Mouse (Mus musculus): Measurements from ENCODE around the gene Sbf1. TPM values are rescaled to one million over a fixed set of nuclear protein-coding genes. Genes with fewer than 3 reads are reported as not detected.

Sbf1 gene
- polyA plus RNA-seq, 1 experiment from 2014 or later: 45.1 TPM

- Histone ChIP-seq H3K9me3 (ENCODE audit: control insufficient read depth, low read length) (no peaks in the 10 kb centered on the region), H3K27me3 (ENCODE audit: control insufficient read depth, insufficient read depth, low read length) (no peaks in the 10 kb centered on the region), H3K4me2 (ENCODE audit: low read length) (no peak overlapping the region), H3K27ac (replicated peaks in 1 of 2; ENCODE audit: control insufficient read depth in 1 of 2, insufficient read depth in 1 of 2, low read depth in 2 of 2, low read length in 2 of 2) (peak overlapping the region; percentile 65 to 80), H3K36me3 (ENCODE audit: control insufficient read depth, insufficient read depth, low read length) (peaks cover 25% of the 10 kb centered on the region), H3K4me1 (ENCODE audit: control insufficient read depth in 2 of 2, insufficient read depth in 2 of 2, low read length in 2 of 2) (peaks cover 4 to 5% of the 10 kb centered on the region in 2 experiments; a peak in 2 of 4 replicates), H3K9ac (ENCODE audit: low read length) (peak overlapping the region; percentile 25; the same call in 1 of the 2 replicates), H3K4me3 (ENCODE audit: control insufficient read depth in 1 of 2, insufficient read depth in 1 of 2, low read depth in 1 of 2, low read length in 2 of 2) (no peak overlapping the region)
- ATAC-seq (ENCODE audit: insufficient number of reproducible peaks, insufficient read depth, low FRiP score, low read depth): no peak
- WGBS: 54% methylated on average over 3 of the region's 3 CpGs
Measured at GRCm38 (mm10) chr15:89239751-89240392, 75.2 kb downstream of the Sbf1 start.

Small RNA genes within 50 kb of the gene (microRNA-seq; reads per million reads assigned to microRNA genes)
- gene Mir6959: not detected

Other genes starting within 250 kb of the Sbf1 start
- gene Trabd, start 240.2 kb downstream of the Sbf1 start, polyA plus RNA-seq (2014; fragmentation: Nextera tagmentation; extraction: Ambion mirVana): 51.6 and 51.9 TPM in 2 replicates
- gene Selenoo, start 226.2 kb downstream of the Sbf1 start, polyA plus RNA-seq (2014; fragmentation: Nextera tagmentation; extraction: Ambion mirVana): 14.0 and 16.4 TPM in 2 replicates
- gene Tubgcp6, start 192.2 kb downstream of the Sbf1 start, polyA plus RNA-seq (2014; fragmentation: Nextera tagmentation; extraction: Ambion mirVana): 10.9 and 11.3 TPM in 2 replicates
- gene Hdac10, start 186.6 kb downstream of the Sbf1 start, polyA plus RNA-seq (2014; fragmentation: Nextera tagmentation; extraction: Ambion mirVana): 11.0 and 11.5 TPM in 2 replicates
- gene Mapk12, start 174.6 kb downstream of the Sbf1 start, polyA plus RNA-seq (2014; fragmentation: Nextera tagmentation; extraction: Ambion mirVana): 21.0 and 23.0 TPM in 2 replicates
- gene Mapk11, start 165.7 kb downstream of the Sbf1 start, polyA plus RNA-seq (2014; fragmentation: Nextera tagmentation; extraction: Ambion mirVana): 2.5 and 3.2 TPM in 2 replicates
- gene Plxnb2, start 134.5 kb downstream of the Sbf1 start, polyA plus RNA-seq (2014; fragmentation: Nextera tagmentation; extraction: Ambion mirVana): 87.4 and 99.3 TPM in 2 replicates
- gene Dennd6b, start 118.8 kb downstream of the Sbf1 start, polyA plus RNA-seq (2014; fragmentation: Nextera tagmentation; extraction: Ambion mirVana): 14.8 and 16.6 TPM in 2 replicates
- 21.9 and 22.9 TPM in 2 replicates for gene Ppp6r2, start 103.8 kb downstream of the Sbf1 start, polyA plus RNA-seq (2014; fragmentation: Nextera tagmentation; extraction: Ambion mirVana)
- gene Adm2, start 7.4 kb upstream of the Sbf1 start, polyA plus RNA-seq (2014; fragmentation: Nextera tagmentation; extraction: Ambion mirVana): 0.20 and 0.40 TPM in 2 replicates
- gene Miox, start 19.1 kb upstream of the Sbf1 start, polyA plus RNA-seq (2014; fragmentation: Nextera tagmentation; extraction: Ambion mirVana): not detected in 2 replicates
- 33.5 and 36.2 TPM in 2 replicates for gene Lmf2, start 40.3 kb upstream of the Sbf1 start, polyA plus RNA-seq (2014; fragmentation: Nextera tagmentation; extraction: Ambion mirVana)
- 95.0 and 97.6 TPM in 2 replicates for gene Ncaph2, start 40.4 kb upstream of the Sbf1 start, polyA plus RNA-seq (2014; fragmentation: Nextera tagmentation; extraction: Ambion mirVana)
- 7.9 and 9.4 TPM in 2 replicates for gene Sco2, start 58.5 kb upstream of the Sbf1 start, polyA plus RNA-seq (2014; fragmentation: Nextera tagmentation; extraction: Ambion mirVana)
- 1.2 and 1.6 TPM in 2 replicates for gene Tymp, start 61.7 kb upstream of the Sbf1 start, polyA plus RNA-seq (2014; fragmentation: Nextera tagmentation; extraction: Ambion mirVana)
- 0.36 and 0.76 TPM in 2 replicates for gene Odf3b, start 64.0 kb upstream of the Sbf1 start, polyA plus RNA-seq (2014; fragmentation: Nextera tagmentation; extraction: Ambion mirVana)
- not detected in 2 replicates for gene Klhdc7b, start 69.6 kb upstream of the Sbf1 start, polyA plus RNA-seq (2014; fragmentation: Nextera tagmentation; extraction: Ambion mirVana)
- not detected in 2 replicates for gene Syce3, start 95.2 kb upstream of the Sbf1 start, polyA plus RNA-seq (2014; fragmentation: Nextera tagmentation; extraction: Ambion mirVana)
- gene Cpt1b, start 110.6 kb upstream of the Sbf1 start, polyA plus RNA-seq (2014; fragmentation: Nextera tagmentation; extraction: Ambion mirVana): 190 and 218 TPM in 2 replicates
- gene C730034F03Rik, start 114.3 kb upstream of the Sbf1 start, polyA plus RNA-seq (2014; fragmentation: Nextera tagmentation; extraction: Ambion mirVana): 3.1 and 3.2 TPM in 2 replicates
- 0.53 and 0.59 TPM in 2 replicates for gene Gm44502, start 114.4 kb upstream of the Sbf1 start, polyA plus RNA-seq (2014; fragmentation: Nextera tagmentation; extraction: Ambion mirVana)
- 68.9 and 75.0 TPM in 2 replicates for gene Chkb, start 114.6 kb upstream of the Sbf1 start, polyA plus RNA-seq (2014; fragmentation: Nextera tagmentation; extraction: Ambion mirVana)
- 0.41 and 0.42 TPM in 2 replicates for gene Mapk8ip2, start 138.6 kb upstream of the Sbf1 start, polyA plus RNA-seq (2014; fragmentation: Nextera tagmentation; extraction: Ambion mirVana)
- 12.5 and 14.1 TPM in 2 replicates for gene Arsa, start 162.1 kb upstream of the Sbf1 start, polyA plus RNA-seq (2014; fragmentation: Nextera tagmentation; extraction: Ambion mirVana)
- 2.2 and 2.4 TPM in 2 replicates for gene Shank3, start 184.3 kb upstream of the Sbf1 start, polyA plus RNA-seq (2014; fragmentation: Nextera tagmentation; extraction: Ambion mirVana)

Data from heart, embryonic 14.5 days (tissue).